Mouse (Mus musculus): ENCODE data around the gene Ccn6.
"Not testable (repeated sequence)": the region's sequence is repeated elsewhere in the genome, so short reads cannot be mapped to it uniquely, and the experiment has no call there.

Ccn6 gene

DNA sequence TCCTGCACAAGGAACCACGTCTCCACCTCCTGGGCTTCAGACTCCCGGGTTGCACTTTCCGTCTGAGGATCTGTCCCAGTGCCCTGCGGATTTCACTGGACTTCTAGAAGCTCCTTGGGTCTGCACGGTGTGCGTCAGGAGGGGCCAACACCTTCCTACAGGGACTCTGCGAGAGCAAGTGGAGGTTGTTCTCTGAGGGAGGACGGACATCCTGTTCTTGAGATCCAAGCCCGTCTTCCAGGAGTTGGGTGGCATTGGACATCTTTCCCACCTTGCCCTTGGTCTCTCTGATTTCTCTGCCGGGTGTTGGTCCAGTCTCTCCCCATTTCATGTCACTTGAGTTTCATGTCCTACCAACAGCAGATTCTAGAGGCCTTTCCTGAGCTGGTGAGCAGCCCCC lies at the start of gene Ccn6:
Gene Ccn6, minus strand, starts transcription at position 101 of the 400 bp plus-strand sequence.
- no peak for DNase-seq

DNA sequence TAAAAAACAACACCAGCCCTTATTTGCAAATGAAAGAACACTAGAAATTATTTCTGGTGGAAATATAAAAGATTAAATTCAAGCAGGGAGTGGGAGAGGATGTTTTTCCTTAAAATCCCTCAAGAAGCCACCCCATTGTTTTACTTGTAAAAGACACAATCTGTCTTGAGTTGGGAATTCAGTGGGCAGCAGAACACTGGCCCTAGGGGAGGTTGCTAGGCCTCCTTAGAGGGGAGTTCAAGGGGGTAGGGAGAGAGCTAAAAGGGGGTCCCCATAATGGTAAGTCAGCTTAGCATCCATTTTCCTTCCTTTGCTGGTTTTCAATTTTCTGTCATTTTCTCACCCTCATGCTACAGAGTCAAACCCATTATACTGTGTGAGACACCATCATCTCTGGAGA lies 46.4 kb upstream of the Ccn6 start:
- no peak for DNase-seq

DNA sequence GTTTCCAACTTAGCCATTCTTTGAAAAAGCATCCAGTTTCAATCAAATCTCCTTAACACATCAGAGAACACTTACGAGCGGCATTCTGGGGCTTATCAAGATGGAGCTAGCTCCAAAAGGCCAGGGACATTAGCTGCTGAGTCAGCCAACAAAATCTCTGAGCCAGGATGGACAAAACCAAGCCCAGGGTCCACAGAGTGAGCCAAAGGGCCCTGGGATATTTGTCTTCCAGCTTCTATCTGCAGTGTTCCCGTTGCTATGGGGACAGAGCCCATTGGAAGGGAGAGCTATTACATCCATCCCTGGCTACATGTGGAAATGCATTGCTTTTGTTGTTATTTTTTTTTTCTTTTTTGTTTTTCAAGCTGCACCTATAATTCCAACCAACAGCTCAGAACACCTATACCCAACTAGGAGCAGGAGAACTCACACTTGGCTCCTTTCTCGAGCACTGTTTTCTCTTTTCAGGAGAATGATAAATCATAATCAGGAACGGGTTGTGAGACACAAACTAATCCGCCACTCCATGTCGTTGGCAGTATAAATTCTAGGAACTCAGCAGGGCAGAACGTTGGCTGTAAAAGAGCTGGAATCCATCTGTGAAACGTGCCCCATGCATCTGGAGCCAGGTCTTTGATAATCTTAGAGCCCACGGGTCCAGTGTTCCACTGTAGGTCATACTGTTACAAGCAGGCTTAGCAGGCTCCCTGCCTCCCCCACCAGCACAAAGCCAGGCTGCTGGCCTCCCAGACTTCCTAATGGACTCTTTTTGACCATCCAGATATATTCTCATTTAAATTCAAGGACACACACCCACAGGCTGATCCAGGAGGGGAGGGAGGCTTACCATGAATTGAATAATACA lies 45.8 kb upstream of the Ccn6 start:
- peak; percentile 8 for DNase-seq

DNA sequence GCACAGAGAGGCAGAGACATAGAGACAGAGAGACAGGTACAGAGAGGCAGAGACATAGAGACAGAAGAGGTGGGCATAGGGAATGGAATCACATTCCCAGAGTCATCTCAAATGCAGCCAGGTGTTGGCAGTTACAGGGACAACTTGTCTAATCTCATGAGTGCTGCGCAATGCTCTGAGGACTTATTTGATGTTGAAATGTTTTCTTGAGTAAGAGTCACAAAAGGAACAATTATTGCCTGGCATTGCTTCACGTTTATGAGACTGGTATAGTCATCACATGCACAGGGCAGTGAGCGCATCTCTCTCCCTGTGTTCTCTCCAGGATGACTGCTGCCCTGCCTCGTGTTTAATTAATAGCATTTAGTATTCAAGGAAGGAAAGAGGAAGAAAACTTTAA lies 45.1 kb upstream of the Ccn6 start:
- DNase-seq = no peak

DNA sequence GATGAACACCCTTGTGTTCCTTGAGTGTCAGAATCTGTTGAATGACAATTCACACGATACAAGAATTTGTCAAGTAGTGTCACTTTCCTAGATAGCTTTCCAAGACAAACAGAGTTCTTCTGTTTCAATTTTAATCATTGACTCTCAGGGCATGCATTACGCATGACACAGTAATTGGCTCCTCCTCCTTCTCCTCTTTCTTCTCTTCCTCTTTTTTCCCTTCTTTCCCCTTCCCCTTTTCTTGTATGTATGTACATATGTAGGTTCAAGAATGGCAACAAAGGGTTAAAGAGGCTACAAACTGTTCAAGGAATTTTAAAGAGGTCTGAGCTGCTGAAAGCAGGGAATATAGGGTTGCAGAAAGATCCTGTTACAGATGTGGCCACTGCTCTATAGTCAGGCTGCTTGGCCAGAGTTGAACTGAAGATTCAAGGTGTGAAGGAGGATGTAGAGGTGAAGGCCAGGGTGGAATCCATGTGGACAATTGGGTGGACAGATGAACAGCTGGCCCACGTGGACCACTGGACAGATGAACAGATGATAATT lies 43.8 kb upstream of the Ccn6 start:
- DNase-seq = no peak

DNA sequence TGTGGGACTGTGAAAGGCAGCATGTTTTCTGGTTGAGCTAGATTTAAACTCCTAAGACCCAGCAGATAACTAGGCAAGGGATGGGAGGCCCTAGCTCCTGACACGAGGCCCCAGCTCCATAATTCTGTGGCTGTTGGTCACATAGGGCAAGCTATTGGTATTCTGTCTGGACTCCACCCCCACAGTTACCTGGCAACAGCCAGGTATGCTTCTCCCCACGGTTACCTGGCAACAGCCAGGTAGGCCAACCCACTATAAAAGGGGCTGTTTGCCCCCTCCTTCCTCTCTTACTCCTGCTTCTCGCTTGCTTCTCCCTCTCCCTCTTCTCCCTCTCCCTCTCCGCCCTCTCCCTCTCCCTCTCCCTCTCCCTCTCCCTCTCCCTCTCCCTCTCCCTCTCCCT lies 38.9 kb upstream of the Ccn6 start:
- no peak for DNase-seq

DNA sequence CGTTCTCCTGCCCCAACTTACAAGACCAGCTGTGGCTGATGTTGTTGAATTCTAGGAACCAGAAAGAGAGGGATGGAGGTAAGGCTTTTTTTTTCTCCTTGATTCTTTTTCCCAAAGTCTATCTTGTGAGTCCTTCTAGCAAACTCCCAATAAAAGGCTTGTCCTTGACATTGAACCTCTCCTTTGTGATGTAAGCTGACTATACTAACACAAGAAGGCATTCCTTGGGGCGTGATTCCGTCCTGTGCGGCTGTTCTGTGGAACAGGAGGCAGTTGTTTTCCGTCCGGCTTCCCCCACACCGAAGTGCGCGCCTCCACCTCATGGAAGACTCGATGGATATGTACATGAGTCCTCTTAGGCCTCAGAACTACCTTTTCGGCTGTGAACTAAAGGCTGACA lies 34.6 kb upstream of the Ccn6 start:
- DNase-seq = not testable (repeated sequence)

DNA sequence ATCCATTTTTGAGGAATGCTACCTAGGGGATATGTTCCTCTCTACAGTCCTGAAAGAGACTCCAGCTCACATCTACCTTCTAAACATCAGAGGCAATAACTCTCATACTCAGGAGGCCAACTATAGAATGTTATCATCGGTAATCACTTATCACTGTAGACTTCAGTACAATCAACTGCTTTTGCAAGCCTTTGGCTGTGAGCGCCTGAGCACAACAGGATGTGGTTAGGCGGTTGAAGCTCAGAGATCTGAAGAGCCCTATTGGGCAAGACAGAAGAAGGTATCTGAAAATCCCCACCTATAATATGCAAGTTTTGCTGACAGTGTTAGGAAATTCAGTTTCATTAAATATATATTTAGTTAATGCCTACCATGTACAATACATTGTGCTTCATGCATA lies 29.1 kb upstream of the Ccn6 start:
- no peak for DNase-seq

DNA sequence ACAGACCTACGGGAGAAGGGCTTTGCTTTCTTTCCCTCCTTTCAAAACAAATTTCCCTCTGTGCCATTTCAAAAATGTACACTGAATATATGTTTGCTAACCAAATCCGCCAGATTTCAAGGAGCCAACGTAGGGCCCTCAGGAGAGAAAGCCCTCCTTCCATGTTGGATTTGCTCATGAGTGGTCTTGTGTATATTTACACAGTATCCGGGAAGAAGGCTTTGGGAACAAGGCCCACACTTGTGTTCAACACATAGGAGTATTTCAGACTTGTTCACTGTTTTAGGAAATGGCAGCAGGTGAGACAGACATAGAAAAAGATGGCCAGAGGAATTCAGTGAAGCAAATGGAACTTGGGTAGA lies 21.9 kb upstream of the Ccn6 start:
- no peak for DNase-seq

DNA sequence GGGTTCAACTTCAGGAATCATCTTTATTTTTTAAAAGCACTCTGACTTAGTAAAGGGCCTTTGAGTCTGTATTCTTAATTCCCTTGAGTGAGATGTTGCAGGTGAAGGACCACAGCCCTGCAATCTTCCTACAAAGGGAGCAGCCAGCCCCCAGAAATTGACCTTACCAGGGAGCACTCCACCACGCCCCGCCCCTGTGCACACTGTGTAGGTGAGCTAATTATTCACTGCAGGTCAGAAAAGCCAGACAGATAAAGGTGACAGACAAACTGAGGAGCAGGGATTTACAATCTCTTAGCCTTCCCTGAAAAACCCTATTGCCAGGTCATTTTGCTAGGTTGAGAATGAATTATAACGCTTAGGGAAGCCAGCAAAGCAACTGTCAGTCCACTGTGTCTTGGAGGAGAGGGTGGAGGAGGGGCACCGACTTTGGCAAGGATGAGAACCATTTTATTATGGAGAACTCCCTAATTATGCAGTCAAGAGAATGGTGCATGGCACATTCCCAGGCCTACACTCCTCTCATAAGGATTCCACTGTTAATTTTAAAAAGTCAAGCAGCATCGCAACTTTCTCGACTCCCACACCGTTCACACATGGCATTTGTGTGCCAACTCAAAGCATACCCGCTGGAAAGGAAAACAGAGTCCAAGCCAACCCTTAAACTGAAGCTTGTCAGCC lies 21.4 kb upstream of the Ccn6 start:
- DNase-seq = no peak

DNA sequence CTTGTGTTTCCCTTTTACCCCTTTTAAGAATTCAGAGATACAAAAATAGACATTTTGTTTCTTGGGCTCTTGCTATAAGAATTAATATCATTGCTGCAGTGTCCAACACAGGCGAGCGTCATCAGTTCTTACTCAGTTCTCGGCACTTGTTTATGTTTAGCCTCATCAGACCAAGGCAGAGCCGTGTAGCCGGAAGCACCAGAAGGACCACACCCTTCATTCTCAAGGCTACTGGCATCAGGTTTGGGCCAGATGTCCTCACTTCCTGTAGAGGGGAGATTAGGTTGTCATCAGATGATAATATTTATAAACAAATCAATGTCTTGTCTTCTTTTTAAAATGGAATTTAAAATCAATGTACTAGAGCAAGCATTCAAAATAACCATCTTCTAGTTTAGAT lies 13.4 kb upstream of the Ccn6 start:
- no peak for DNase-seq

DNA sequence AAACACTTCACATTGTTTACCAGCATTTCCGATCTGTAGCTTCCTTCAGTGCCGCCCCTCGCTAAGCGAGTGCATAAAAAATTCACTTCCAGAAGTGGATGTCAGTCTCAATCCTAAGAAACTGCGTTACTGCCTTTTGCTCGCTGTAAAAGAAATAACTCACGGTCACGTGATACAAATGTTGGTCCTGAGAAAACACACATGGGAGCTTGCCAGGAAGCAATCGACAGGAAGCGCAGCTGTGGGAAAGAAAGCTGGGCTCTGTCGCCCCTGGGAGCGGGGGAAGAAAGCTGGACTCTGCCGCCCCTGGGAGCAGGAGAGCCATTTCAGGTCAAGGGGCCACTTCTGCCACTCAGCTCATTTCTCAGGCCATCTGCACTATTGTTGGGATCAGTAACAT lies 9.5 kb upstream of the Ccn6 start:
- peak; percentile 62 for DNase-seq

DNA sequence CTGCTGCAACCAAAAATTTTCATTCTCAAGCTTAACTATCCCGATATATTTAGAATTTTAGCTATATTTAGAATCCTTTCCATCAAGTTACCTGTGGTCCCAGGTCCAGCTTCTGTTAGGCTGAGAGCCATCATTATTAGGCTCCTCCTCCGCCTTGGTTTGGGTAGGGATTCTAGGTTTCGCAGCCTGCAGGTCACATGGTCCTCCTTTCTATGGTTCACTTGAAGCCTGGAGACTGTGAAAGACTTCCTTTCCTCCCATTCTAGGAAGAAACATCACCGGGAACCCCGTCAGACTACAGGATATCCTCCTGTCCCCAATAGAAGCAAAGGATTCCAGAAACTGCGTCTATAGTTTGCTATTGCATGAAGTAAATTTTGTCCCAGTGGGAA lies 8.9 kb upstream of the Ccn6 start:
- DNase-seq = no peak

DNA sequence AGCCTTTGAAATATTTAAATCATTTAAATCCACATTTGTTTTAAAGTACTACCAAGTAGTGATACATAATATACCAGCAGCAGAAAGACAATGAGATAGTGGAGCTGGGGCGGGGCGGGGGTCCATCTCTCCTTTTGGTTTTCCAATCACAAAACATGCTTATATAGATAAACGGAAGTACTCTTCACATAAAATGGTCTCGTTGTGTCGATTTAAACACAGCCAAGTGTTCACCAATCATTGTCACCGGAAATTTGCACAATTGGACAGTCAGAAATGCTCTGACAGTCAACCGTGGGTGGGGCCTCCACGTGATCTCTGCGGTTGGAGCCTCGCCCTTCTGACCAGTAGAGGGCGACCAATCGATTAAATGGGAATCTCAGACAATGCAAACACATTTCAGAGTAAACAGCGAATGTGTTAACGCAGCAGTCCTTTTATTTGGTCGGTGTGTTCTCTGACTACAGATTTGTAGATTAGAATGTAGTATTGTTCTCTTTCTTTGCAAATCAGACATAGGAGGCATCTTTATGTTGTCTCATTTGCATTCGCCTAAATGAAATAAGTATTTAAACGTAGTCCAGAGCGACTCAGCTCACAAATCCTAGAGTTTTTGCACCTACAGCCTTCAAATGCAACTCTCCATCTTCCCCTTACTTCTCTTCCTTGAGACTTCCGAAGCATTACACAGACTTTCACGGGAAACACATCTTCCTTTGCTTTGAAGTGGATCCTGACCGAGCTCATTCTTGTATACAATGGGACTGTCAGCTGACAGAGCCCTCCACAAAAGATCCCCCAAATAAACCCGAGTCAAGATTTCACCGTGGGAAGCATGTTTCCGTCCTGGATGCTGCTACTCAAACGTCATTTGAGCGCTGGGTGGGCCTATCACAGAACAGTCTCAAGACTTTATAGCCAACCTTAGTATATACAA lies 8.3 kb upstream of the Ccn6 start:
- DNase-seq = peak; percentile 89

DNA sequence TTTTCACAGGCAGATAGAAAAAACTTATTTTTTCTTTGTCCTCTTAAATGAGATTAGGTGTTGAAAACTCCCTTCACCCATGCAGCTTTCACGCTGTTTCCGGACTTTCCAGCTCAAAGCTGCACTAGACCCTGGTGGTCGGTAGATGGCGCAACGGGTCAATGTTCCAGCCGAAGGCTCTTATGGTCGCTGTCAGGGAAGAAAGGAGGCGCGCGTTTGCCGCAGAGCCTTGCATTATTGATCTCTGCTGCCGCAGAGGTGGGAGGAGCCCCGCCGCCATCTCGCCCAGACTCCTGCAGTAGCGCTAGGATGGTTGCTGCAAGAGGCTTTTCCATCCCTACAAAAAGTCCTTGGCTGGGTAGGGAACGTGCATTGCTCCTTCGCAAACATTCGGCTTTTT lies 7.5 kb upstream of the Ccn6 start:
- peak; percentile 94 for DNase-seq

DNA sequence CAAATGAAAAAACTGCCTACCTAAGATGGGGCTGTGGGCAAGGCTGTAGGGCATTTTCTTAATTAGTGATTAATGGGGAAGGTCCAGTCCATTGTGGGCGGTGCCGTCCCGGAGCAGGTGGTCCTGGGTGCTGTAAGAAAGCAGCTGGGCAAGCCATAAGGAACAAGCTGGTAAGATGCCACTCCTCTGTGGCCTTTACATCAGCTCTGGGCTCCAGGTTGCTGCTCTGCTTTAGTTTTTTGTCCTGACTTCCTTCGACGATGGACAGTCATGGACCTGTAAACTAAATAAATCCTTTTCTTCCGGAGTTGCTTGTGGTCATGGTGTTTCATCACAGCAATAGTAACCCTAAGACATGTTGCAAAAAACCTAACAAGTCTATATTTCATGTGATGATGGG lies 7.1 kb upstream of the Ccn6 start:
- no peak for DNase-seq

DNA sequence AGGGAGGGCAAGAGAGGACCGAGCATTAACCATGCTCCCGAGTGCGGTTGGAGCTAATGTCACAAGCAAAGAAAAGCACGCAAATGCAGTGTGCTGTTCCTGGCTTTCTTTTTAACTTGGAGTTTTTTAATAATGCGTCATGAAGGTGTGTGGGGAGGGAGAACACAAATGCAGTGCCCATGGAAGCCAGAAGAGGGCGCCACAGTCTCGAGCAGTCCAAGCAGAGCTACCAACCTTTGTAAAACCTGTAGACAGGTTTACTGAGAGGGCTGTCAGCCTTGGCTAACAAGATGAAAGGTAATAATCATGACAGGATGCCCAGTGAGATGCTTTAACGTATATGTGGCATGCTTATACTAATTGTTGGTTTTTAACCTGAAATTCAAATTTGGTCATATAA lies 6.6 kb upstream of the Ccn6 start:
- DNase-seq = peak; percentile 80

DNA sequence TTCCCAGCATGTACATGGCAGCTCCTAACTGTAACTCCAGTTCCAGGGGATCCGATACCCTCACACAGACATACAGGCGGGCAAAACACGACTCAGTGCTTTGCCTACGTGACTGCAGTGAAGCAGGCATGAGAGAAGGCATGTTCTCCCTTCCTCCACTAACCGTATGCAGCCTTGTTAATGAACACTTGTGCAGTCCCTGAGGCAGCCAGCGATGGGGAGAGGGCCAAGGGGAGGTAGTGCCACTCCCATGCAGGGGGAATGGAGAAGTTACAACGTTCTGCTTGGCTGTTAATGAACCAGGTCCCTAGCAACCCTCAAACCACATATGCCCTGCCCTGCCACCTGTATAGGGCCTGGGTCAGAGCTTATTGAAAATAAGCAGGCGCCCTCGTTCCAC lies 6.0 kb upstream of the Ccn6 start:
- no peak for DNase-seq

DNA sequence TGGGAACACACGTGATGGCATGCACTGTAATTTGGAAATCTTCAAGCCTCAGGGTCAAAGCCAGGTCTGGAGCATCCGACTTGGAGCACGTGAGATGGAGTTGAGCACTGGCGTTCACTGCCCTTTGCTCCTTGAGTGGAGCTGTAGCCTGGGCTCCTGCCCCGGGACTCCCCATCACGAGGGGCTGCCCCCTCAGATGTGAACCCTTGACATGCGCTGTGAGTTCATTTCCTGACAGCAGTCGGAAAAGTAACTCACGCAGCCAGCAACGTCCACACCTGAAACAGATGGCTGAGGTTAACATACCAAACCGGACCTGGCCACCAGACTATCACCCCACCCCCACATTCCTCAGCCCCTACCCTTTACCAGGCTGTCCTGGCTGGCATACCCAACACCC lies 4.0 kb upstream of the Ccn6 start:
- no peak for DNase-seq

DNA sequence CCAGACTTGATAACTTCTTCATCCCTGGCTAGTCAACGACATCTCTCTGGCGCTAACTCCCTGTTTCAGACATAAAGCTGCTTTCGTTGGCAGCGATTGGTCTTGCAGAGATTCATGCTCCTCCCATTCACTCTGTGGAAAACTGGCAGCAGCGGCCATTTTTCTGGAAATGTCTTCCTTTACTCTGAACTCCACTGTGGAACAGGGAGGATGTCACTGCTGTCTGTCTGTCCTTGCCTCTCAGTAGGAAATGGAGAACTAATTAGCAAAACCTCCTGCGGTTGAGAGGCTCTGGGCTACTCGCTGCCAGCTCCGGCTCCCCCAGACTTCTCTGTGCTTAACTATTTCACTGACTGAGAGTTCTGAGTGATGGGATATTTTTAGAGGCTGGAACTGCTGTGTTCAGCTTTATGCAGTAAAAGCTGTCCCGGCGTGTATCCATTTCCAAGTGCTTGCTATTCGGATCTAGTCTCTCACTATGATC lies 2.1 kb upstream of the Ccn6 start:
- DNase-seq = peak; percentile 32

DNA sequence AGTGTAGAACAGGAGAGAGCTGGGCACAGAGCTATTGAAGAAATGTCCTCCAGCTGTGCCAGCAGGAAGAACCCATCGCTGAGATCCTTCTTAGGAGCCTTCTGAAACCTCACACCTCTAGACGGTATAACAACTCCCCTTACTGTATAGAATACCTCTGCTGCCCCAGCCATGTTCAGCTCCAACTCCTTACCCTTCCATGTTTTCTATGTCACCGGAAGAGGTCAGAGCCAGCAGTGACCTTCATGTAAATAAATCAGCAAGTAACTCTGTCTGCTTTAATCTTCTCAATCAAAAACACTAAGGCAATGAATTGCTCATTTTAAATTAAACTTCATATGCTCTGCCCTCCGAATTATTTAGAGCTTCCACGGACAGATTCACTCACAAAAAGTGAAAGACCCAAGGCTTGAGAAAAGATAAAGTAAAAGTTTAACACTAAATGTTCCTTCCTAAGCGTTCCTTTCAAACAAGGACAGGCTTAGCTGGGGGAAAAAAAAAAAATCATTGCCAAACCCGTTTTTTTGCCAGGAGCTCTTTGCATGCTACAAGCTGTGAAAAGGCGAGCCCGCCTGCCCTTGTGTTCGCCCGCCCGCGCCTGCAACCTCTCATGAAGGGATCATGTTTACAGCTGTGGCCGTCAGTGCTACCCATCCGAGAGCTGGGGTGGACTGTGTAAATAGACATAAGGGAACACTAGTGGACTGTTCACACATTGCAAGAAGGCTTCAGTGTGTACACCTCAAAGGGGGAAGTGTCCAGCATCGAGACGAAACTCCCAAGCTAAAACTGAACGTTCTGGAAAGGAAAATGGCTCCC lies 719 bp downstream of the Ccn6 start:
- DNase-seq = no peak

DNA sequence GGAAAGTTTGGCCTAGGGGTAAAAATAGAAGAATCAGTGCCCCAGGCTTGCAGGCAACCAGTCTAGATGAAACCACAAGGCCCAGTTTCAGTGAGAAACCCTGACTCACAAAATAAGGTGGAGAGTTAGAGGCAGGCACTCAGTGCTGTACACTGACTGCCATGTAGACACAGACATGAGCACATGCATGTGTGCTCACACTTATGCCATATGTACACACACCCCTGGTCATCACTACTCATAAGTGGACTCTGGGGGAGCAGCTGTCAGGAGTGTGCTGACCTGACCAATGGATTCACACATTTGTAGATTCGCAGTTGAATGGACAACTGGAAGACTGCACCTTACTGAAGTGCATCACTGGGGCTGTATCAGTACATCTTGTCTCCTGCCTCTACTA lies 2.2 kb downstream of the Ccn6 start:
- no peak for DNase-seq
